Mouse (Mus musculus) limb, embryonic 14.5 days (tissue): ENCODE measurements around the gene Trpv2. TPM values are rescaled to one million over a fixed set of nuclear protein-coding genes. Genes with fewer than 3 reads are reported as not detected.

ENCODE experiments used
- ATAC-seq: fragments of 200-750 bp; cut with Nextera tagmentation; 2 replicates; pipeline ENCODE4 v1.8.0; 2017; ENCODE audit warnings: low read depth, moderate number of reproducible peaks, moderate TSS enrichment; ENCODE audit not compliant: low FRiP score
- DNase-seq: peaks from one replicate; pipeline ENCODE4 v3.0.0-alpha.2; 2015; ENCODE audit warnings: low spot score
- H3K27ac ChIP-seq: fragments of 300-500 bp; sonication (generic); replicated peaks from 2 replicates; pipeline ENCODE4 v1.5.1; 2014; ENCODE audit warnings: low read depth, mild to moderate bottlenecking, low read length, moderate library complexity, mixed read lengths
- H3K27me3 ChIP-seq: fragments of 300-500 bp; sonication (generic); 2 replicates; pipeline ENCODE4 v1.6.1; 2014; ENCODE audit warnings: low read length, mixed read lengths; ENCODE audit not compliant: control insufficient read depth, insufficient read depth
- H3K36me3 ChIP-seq: fragments of 300-500 bp; sonication (generic); 2 replicates; pipeline ENCODE4 v1.6.1; 2014; ENCODE audit warnings: mild to moderate bottlenecking, low read length, moderate library complexity, mixed read lengths; ENCODE audit not compliant: control insufficient read depth, insufficient read depth
- H3K4me1 ChIP-seq: fragments of 300-500 bp; sonication (generic); 2 replicates; pipeline ENCODE4 v1.6.1; 2014; ENCODE audit warnings: antibody characterized with exemption, low read length, mixed read lengths; ENCODE audit not compliant: control insufficient read depth, insufficient read depth
- H3K4me2 ChIP-seq: fragments of 300-500 bp; sonication (generic); replicated peaks from 2 replicates; pipeline ENCODE4 v1.6.1; 2014; ENCODE audit warnings: low read depth, mild to moderate bottlenecking, low read length, moderate library complexity; ENCODE audit not compliant: severe bottlenecking
- H3K4me3 ChIP-seq: fragments of 300-500 bp; sonication (generic); replicated peaks from 2 replicates; pipeline ENCODE4 v1.5.1; 2014; ENCODE audit warnings: low read length
- H3K9ac ChIP-seq: fragments of 300-500 bp; sonication (generic); 2 replicates; pipeline ENCODE4 v1.6.1; 2014; ENCODE audit warnings: mild to moderate bottlenecking, low read depth, low read length, moderate library complexity; ENCODE audit not compliant: severe bottlenecking
- H3K9me3 ChIP-seq: fragments of 300-500 bp; sonication (generic); 2 replicates; pipeline ENCODE4 v1.6.1; 2016; ENCODE audit warnings: low read length; ENCODE audit not compliant: control insufficient read depth
- POLR2A ChIP-seq: fragments of 200-500 bp; IDR thresholded peaks from 2 replicates; pipeline ENCODE4 v1.8.0; 2012; ENCODE audit warnings: inconsistent platforms, mild to moderate bottlenecking, moderate library complexity, borderline replicate concordance; ENCODE audit not compliant: insufficient read depth, insufficient read length; ENCODE audit errors: extremely low read depth
- WGBS: fragments of 180-500 bp; shearing (Covaris S2); extraction: QIAGEN DNeasy Blood & Tissue Kit; methylation state at CpG from one replicate; pipeline ENCODE4 v1.1.7; 2014; 5-methylcytosine and 5-hydroxymethylcytosine counted together
- polyA plus RNA-seq, 2 experiments: library from polyadenylated mRNA; depleted of rRNA in 1 of 2; stranded (reverse) in 1 of 2; unstranded in 1 of 2; fragments of >200 nt; fragmentation: Nextera tagmentation in 1 of 2; extraction: Ambion mirVana in 1 of 2; gene quantifications; 2 replicates each; pipeline versions ENCODE4 v1.2.1 to v1.2.3; 2012 to 2014

The Trpv2 gene
- polyA plus RNA-seq, 2 experiments = 2.7 to 2.9 TPM

DNA sequence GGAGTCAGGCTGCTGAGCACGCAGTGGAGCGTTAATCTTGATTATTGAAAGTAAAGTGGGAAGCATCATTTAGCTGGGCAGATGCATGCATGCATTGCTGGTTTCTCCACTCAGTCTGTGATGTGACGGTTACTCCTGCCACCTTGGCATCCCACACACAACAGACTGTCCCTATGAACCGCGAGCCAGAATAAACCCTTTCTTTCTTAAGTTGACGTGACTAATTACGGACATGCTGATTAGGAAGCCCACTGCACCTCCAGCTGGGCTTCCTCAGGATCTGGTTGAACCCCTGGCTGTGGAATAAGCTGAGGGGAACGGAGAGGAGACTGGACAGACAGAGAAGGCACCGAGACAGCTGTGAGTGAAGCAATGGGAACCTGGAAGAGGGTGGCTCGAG lies 38.3 kb downstream of the Trpv2 start:
- H3K9ac ChIP-seq = no peak overlapping the region

DNA sequence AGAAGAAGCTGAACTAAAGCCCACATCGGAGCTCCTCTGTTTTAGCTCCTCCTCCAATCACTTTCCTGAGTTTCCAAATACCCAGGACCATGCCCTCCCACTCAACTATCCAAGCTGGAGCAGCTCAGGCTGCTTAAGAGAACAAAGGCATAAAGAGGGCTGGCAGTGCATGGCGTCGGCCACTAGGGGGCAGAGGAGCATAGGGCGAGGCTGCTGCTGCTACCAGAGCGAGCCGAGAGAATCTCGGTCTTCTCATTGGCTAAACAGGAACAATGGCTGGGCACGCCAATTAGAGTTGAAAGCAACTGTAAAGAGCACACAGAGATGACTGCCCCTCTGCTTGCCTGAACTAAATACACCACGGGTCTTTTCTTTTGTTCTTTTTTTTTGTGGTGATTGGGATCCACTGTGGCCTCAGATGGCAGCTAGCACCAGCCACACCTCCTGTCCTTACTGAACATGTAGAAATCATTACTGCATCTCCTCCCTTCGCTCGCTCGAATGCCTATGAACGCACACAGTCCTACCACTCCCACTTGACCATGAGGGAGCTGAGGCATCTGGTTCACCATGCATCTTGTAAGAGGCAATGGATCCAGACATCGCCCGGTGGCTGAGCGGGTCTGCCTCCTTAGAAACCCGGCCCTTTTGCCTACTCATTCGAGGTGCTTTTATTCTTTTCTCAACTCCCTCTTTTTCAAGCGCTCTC lies 39.5 kb downstream of the Trpv2 start:
- Histone ChIP-seq H3K27ac (peak overlapping the region; percentile 79), H3K4me3 (peak overlapping the region; percentile 15), H3K9ac (peak overlapping the region; percentile 34), H3K9me3 (no peaks in the 10 kb centered on the region), H3K27me3 (no peaks in the 10 kb centered on the region), H3K4me1 (peaks cover 4% of the 10 kb centered on the region; the same call in 1 of the 2 replicates), H3K4me2 (peak overlapping the region; percentile 35), H3K36me3 (peaks cover 39% of the 10 kb centered on the region)
- TF ChIP-seq POLR2A = 0 out of 2 replicates have a peak, but pooled peaks have one; percentile 53
- 14% methylated on average over 19 of the region's 19 CpGs for WGBS
- peak; percentile 93 for ATAC-seq
- DNase-seq = peak; percentile 98

More for the DNA sequence above, 38.3 kb downstream of the Trpv2 start:
- H3K4me2 ChIP-seq = no peak overlapping the region
- DNase-seq (no peak), ATAC-seq (no peak)
- TF ChIP-seq POLR2A = no peak
- H3K4me3 ChIP-seq = no peak overlapping the region
- no peaks in the 10 kb centered on the region for H3K27me3 ChIP-seq
- WGBS = 87% methylated on average over 10 of the region's 10 CpGs
- H3K27ac ChIP-seq = no peak overlapping the region
- H3K4me1 ChIP-seq = peaks cover 4% of the 10 kb centered on the region; the same call in 1 of the 2 replicates
- peaks cover 46% of the 10 kb centered on the region for H3K36me3 ChIP-seq
- no peaks in the 10 kb centered on the region for H3K9me3 ChIP-seq

DNA sequence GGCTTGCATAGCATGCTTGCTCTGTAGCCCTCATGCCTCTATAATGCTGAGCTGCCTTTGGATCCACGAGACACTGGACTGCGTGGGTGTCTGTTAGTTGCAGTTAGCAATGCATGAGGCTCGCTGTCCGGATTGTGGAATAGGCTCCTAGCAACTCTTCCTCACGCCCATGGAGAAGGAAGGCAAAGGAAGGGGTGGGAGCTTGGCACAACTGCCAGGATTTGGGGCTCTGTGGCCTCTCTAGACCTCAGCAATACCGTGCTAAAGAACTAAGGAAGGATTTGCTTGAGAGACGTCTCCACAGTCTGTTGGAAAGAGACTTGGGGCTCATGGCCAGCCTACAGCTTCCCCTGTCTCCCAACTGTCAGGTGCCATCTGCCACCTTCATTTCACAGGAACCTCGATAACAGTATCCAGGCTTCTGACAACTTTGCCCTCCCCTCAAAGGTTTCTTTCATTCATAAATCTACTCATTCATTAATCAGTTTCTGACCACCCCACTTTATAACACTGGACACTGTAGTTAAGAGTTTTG lies 40.7 kb downstream of the Trpv2 start:
- Histone ChIP-seq H3K4me2 (no peak overlapping the region), H3K27me3 (no peaks in the 10 kb centered on the region), H3K27ac (no peak overlapping the region), H3K4me1 (peaks cover 4% of the 10 kb centered on the region; the same call in 1 of the 2 replicates), H3K9ac (no peak overlapping the region), H3K4me3 (no peak overlapping the region), H3K36me3 (peaks cover 35% of the 10 kb centered on the region), H3K9me3 (no peaks in the 10 kb centered on the region)
- ATAC-seq (no peak), DNase-seq (no peak)
- TF ChIP-seq POLR2A = no peak
- WGBS = 89% methylated on average over 8 of the region's 8 CpGs

DNA sequence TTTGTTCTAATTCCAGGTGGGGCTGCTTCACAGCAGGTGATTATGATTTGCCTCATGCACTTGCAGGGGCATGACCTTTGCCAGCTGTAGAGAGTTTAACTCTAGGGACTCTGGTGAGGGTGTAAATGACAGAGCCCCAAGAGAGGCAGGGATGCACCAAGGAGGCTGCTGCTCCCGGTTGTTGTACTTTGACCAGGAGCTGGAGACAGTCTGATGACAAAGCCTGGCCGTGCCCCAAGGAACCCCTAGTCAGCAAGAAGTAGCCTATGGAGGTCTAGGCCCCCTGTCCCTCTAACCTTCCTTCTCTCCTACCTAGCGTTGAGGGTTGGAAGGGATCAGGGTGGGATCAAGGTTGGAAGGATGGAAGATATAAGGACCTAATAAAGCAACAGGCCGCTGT lies 41.2 kb downstream of the Trpv2 start:
- DNase-seq = no peak
- Histone ChIP-seq H3K36me3 (peaks cover 40% of the 10 kb centered on the region), H3K9ac (no peak overlapping the region), H3K4me1 (peaks cover 4% of the 10 kb centered on the region; the same call in 1 of the 2 replicates), H3K4me2 (no peak overlapping the region), H3K9me3 (no peaks in the 10 kb centered on the region), H3K27ac (no peak overlapping the region), H3K27me3 (no peaks in the 10 kb centered on the region), H3K4me3 (no peak overlapping the region)
- no peak for ATAC-seq
- WGBS = 88% methylated on average over 4 of the region's 4 CpGs
- TF ChIP-seq POLR2A = no peak

DNA sequence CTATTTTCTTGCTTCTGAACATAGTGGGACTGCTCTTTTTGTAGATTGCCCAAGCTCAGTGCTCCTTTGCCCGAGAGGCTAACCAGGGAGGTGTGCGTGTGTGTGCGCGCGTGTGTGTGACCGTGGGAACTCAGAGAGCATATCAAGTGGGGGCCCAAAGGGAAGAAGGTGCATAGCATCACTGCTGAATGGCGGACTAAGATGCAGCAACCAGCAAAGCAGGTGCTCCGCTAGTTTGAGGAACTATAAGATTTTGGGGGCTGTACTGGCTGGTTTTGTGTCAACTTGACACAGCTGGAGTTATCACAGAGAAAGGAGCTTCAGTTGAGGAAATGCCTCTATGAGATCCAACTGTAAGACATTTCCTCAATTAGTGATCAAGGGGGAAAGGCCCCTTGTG lies 46.8 kb downstream of the Trpv2 start:
- no peak for TF ChIP-seq POLR2A
- ATAC-seq = no peak
- 91% methylated on average over 8 of the region's 8 CpGs for WGBS
- no peaks in the 10 kb centered on the region for H3K9me3 ChIP-seq
- no peak overlapping the region for H3K27ac ChIP-seq
- no peak overlapping the region for H3K4me3 ChIP-seq
- H3K4me2 ChIP-seq = no peak overlapping the region
- no peak overlapping the region for H3K9ac ChIP-seq
- H3K27me3 ChIP-seq = no peaks in the 10 kb centered on the region
- no peak for DNase-seq
- peaks cover 27% of the 10 kb centered on the region for H3K4me1 ChIP-seq
- H3K36me3 ChIP-seq = peaks cover 24% of the 10 kb centered on the region
